8 mouse cellular contexts compared by ENCODE assay signal in genomic region chr6:49039470-49040180, GRCm38 (mm10). TPM values are rescaled to one million over a fixed set of nuclear protein-coding genes. Genes with fewer than 3 reads are reported as not detected.
DNase-seq lines count a peak whose midpoint lies in the region; ATAC-seq and TF ChIP-seq lines count a peak whose summit lies in the region.

No protein-coding gene starts in this region.

- H3K9me3 ChIP-seq in MEL (replicated peaks; ENCODE audit: insufficient read depth, low read length): no peaks in the 10 kb centered on the region
- H3K9me3 ChIP-seq in forebrain, embryonic 13.5 days (replicated peaks): no peaks in the 10 kb centered on the region

- H3K27me3 ChIP-seq in MEL (ENCODE audit: control insufficient read depth in 1 of 2, insufficient read depth in 2 of 2, low read length in 2 of 2): no peaks in the 10 kb centered on the region; a peak in 1 of 4 replicates
- peaks cover 17% of the 10 kb centered on the region for H3K27me3 ChIP-seq in forebrain, embryonic 13.5 days

- no peaks in the 10 kb centered on the region for H3K79me2 ChIP-seq in MEL (ENCODE audit: control insufficient read depth, insufficient read depth, low read length, poor library complexity)

- H3K4me3 ChIP-seq in MEL (ENCODE audit: control insufficient read depth in 1 of 2, insufficient read depth in 1 of 2, low read depth in 2 of 2, low read length in 2 of 2): no peak overlapping the region
- peak overlapping the region; percentile 27 for H3K4me3 ChIP-seq in forebrain, embryonic 13.5 days

- ATAC-seq in forebrain, embryonic 13.5 days: 0 out of 2 replicates have a peak, but pooled peaks have one; percentile 55
- ATAC-seq in hematopoietic stem cell, adult 5-6 weeks (replicated peaks in 1 of 2; ENCODE audit: insufficient read depth in 1 of 2, low FRiP score in 2 of 2, low TSS enrichment in 1 of 2, low read depth in 1 of 2, poor library complexity in 2 of 2, severe bottlenecking in 2 of 2): peak; percentile 54 to 69; a peak in 3 of 4 replicates

- H3K9ac ChIP-seq in MEL (ENCODE audit: control insufficient read depth, low read depth, low read length, poor library complexity, severe bottlenecking): no peak overlapping the region
- H3K9ac ChIP-seq in forebrain, embryonic 13.5 days: peak overlapping the region; percentile 40; the same call in 1 of the 2 replicates

- peak; percentile 60 for TF ChIP-seq RAD21 in MEL (IDR thresholded peaks at IDR 0.05; ENCODE audit: low read depth, low read length)

- peak; percentile 59 for DNase-seq in MEL (ENCODE audit: low read depth, low spot score)
- peak; percentile 60 for DNase-seq in c-Kit-positive CD71-negative TER-119-negative erythroid progenitor cells, embryonic 14.5 days (ENCODE audit: low read depth)
- peak; percentile 21 for DNase-seq in layer of hippocampus, adult 9-11 months
- DNase-seq in lung, postnatal 14 days: peak; percentile 78
- peak; percentile 23 for DNase-seq in retina, adult 2 months (ENCODE audit: low read depth, low spot score)
- peak; percentile 11 for DNase-seq in yolk sac, embryonic 10.5 days (ENCODE audit: low spot score)

- TF ChIP-seq POLR2A in MEL (IDR thresholded peaks at IDR 0.05; ENCODE audit: control insufficient read depth in 1 of 2, insufficient read depth in 1 of 2, low read depth in 1 of 2, low read length in 2 of 2, poor library complexity in 1 of 2): no peak

- H3K4me1 ChIP-seq in MEL (ENCODE audit: control insufficient read depth in 1 of 2, insufficient read depth in 2 of 2, low read length in 2 of 2): no peaks in the 10 kb centered on the region
- H3K4me1 ChIP-seq in forebrain, embryonic 13.5 days: peaks cover 6% of the 10 kb centered on the region

- H3K27ac ChIP-seq in MEL (ENCODE audit: control insufficient read depth, low read depth, low read length): no peak overlapping the region
- no peak overlapping the region for H3K27ac ChIP-seq in forebrain, embryonic 13.5 days

- TF ChIP-seq EP300 in MEL (IDR thresholded peaks at IDR 0.05; ENCODE audit: low read depth in 1 of 2, low read length in 2 of 2): no peak

- WGBS in forebrain, embryonic 13.5 days: 14% methylated on average over 18 of the region's 18 CpGs

- peak overlapping the region; percentile 53 for H3K4me2 ChIP-seq in forebrain, embryonic 13.5 days

- peak in 2 of 3 experiments; percentile 62 to 74; a peak in 5 of 6 replicates for TF ChIP-seq CTCF in MEL (IDR thresholded peaks at IDR 0.05 in 2 of 3, conservative IDR thresholded peaks at IDR 0.05 in 1 of 3; ENCODE audit: control insufficient read depth in 1 of 3, insufficient read depth in 1 of 3, low read depth in 2 of 3, low read length in 3 of 3, poor library complexity in 1 of 3, severe bottlenecking in 1 of 3)

- H3K36me3 ChIP-seq in MEL (ENCODE audit: control insufficient read depth in 1 of 2, insufficient read depth in 2 of 2, low read length in 2 of 2): no peaks in the 10 kb centered on the region
- no peaks in the 10 kb centered on the region for H3K36me3 ChIP-seq in forebrain, embryonic 13.5 days (ENCODE audit: poor library complexity, severe bottlenecking)

TF ChIP-seq in MEL, 35 proteins besides CTCF, POLR2A, EP300 and RAD21:
- peak; percentile 78 for TF ChIP-seq ZNF384 (IDR thresholded peaks at IDR 0.05; ENCODE audit: low read depth, low read length)
- no peak for TF ChIP-seq MYB (IDR thresholded peaks at IDR 0.05; ENCODE audit: low read depth, low read length)
- no peak for TF ChIP-seq RCOR1 (IDR thresholded peaks at IDR 0.05; ENCODE audit: low read depth, low read length)
- TF ChIP-seq ZC3H11A (IDR thresholded peaks at IDR 0.05; ENCODE audit: low read depth, low read length): peak; percentile 23; the same call in 1 of the 2 replicates
- peak; percentile 53 for TF ChIP-seq SMC3 (IDR thresholded peaks at IDR 0.05; ENCODE audit: low read depth, low read length)
TF ChIP-seq in MEL: peak in this region for 3.

RNA-seq across cellular contexts. Expression of gene Gpnmb, which starts 3.3 kb away (rescaled TPM):
- total RNA-seq in MEL (2012; rRNA removed): not detected in 2 replicates
- not detected for polyA plus RNA-seq in MEL (2012; ENCODE audit: insufficient read depth in 1 of 2, insufficient read length in 2 of 2, low read depth in 1 of 2, low replicate concordance in 2 of 2, missing spikeins in 1 of 2)
- 0.19 and 0.24 TPM in 2 replicates for polyA plus RNA-seq in forebrain, embryonic 13.5 days (2015; fragmentation: Nextera tagmentation; extraction: Ambion mirVana)
- total RNA-seq in hematopoietic stem cell, adult 5-6 weeks (2017): 0.81 TPM in 1 of 2 replicates, not detected in the other

RNA-seq across cellular contexts. Expression of gene Malsu1, which starts 34.0 kb away (rescaled TPM):
- total RNA-seq in MEL (2012; rRNA removed): 27.1 and 27.8 TPM in 2 replicates
- 10 to 100 TPM in 1 of 2 experiments, not detected in 1; 60.7 TPM for polyA plus RNA-seq in MEL (2012; ENCODE audit: insufficient read depth in 1 of 2, insufficient read length in 2 of 2, low read depth in 1 of 2, low replicate concordance in 2 of 2, missing spikeins in 1 of 2)
- 68.3 and 74.0 TPM in 2 replicates for polyA plus RNA-seq in forebrain, embryonic 13.5 days (2015; fragmentation: Nextera tagmentation; extraction: Ambion mirVana)
- 29.0 and 62.0 TPM in 2 replicates for total RNA-seq in hematopoietic stem cell, adult 5-6 weeks (2017)

RNA-seq across cellular contexts. Expression of gene Svs1, which starts 53.0 kb away (rescaled TPM):
- not detected in 2 replicates for total RNA-seq in MEL (2012; rRNA removed)
- not detected for polyA plus RNA-seq in MEL (2012; ENCODE audit: insufficient read depth in 1 of 2, insufficient read length in 2 of 2, low read depth in 1 of 2, low replicate concordance in 2 of 2, missing spikeins in 1 of 2)
- polyA plus RNA-seq in forebrain, embryonic 13.5 days (2015; fragmentation: Nextera tagmentation; extraction: Ambion mirVana): not detected in 2 replicates
- total RNA-seq in hematopoietic stem cell, adult 5-6 weeks (2017): not detected in 2 replicates

Comparison
In these comparisons a context has a peak if more than half of its experiments do, and no peak if none do; other contexts are left out.
1. DNase-seq: peak in every context shown above with its lines; median percentile 78 in lung, postnatal 14 days; 60 in c-Kit-positive CD71-negative TER-119-negative erythroid progenitor cells, embryonic 14.5 days; 59 in MEL; 23 in retina, adult 2 months; 21 in layer of hippocampus, adult 9-11 months; 11 in yolk sac, embryonic 10.5 days.